Mouse (Mus musculus): ENCODE data around the gene 5730522E02Rik. TPM values are rescaled to one million over a fixed set of nuclear protein-coding genes. Genes with fewer than 3 reads are reported as not detected.
A peak's percentile ranks its signal among the peaks of the same experiment; 100 is the strongest.

The 5730522E02Rik gene
- polyA plus RNA-seq, 1 experiment, result 11.8 TPM

- no peak for DNase-seq (ENCODE audit: extremely low spot score in 1 of 2, low spot score in 1 of 2)
Observed at GRCm38 (mm10) chr11:25704332-25705168, 506.0 kb downstream of the 5730522E02Rik start.

GRCm38 (mm10) chr11:25702791-25703190 lies 507.8 kb downstream of the 5730522E02Rik start:
- DNase-seq (ENCODE audit: extremely low spot score in 1 of 2, low spot score in 1 of 2), result no peak

DNA sequence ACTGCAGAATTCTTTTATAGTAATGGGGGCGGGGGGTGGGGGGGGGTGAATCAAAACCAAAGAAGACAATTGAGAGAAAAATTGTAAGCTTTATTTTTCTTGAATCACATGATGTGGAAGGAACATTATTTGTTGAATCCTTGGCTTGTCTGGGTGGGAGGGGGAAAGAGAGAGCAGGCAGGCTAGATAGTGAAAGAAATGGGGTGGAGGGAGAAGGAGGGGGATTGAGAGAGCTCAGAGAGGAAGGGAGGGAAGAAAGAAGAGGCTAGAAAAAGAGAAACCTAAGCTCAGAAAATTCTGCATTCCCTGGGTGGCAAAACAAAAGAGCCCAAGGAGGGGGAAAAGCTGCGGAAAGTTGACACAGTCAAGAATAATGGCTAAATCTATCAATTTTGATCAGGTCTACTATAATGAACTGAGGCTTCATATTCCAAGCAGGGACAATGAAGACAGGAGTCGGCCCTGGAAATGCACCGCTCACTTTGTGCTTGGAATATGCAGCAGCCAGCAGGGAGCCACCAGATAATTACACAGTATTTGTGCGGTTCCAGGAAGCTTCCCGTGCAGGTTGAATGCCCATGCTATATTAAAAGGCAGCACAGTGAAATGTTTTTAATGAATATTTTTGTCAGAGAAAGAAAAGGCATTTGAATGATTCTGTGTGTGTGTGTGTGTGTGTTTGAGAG lies 512.9 kb downstream of the 5730522E02Rik start:
- peak in 1 of 2 experiments; percentile 18 for DNase-seq (ENCODE audit: extremely low spot score in 1 of 2, low spot score in 1 of 2)

DNA sequence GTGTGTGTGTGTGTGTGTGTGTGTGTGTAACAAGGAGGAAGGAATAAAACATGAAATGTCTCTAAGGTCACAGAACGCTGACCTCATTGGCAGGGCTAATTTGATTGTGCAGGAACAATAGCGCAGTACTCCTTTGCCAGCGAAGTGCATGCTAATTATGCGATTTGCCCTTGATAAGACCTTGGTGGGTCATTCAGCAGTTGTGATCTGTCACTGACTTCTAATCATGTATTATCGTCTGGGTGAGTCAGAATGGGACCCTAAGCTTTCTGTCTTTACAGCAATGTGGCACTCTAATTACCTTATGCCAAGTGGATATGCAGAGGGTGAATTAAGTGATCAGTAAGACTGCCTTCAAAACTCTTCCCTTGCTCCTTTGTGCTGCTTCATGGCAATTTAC lies 514.4 kb downstream of the 5730522E02Rik start:
- no peak for DNase-seq (ENCODE audit: extremely low spot score in 1 of 2, low spot score in 1 of 2)

DNA sequence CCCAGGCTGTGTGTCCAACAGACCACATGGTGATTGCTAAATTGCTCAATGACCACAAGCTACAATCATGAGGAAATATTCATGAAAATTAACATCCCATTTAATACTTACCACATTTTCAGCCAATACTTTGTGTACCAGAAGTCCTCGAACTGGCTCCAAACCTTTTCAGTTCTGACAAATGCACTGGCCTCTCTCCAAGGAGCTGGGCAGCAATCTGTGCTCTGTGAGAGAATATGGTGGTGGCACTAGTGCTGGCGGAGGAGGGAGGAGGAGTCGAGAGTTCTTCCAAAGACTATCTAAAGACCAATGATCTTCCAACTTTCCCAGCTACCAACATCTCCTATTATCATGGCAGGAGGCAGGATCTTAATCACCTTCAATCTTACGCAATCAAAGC lies 525.8 kb downstream of the 5730522E02Rik start:
- DNase-seq (ENCODE audit: extremely low spot score in 1 of 2, low spot score in 1 of 2), result peak in 1 of 2 experiments; percentile 23

- no peak for DNase-seq (ENCODE audit: extremely low spot score in 1 of 2, low spot score in 1 of 2)
Observed at GRCm38 (mm10) chr11:25679856-25680255, 530.7 kb downstream of the 5730522E02Rik start.

DNA sequence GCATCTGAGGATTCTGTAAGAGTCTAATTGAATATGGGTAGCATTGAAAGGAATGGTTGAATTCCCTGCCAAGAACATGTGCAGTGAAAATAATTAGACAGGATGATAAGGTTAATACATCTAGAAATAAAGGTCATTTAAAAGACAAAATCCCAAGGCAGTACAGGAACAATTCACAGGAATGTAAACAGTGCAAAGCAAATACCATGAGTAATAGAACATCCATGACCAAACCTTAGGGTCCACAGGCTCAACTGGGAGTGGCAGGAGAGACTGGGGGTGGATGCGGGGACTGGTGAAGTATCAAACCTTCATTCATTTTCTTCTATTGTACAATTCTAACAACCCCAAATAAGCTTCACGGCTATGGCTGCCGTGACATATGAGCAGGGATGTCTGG lies 536.4 kb downstream of the 5730522E02Rik start:
- DNase-seq (ENCODE audit: extremely low spot score in 1 of 2, low spot score in 1 of 2), result no peak

DNA sequence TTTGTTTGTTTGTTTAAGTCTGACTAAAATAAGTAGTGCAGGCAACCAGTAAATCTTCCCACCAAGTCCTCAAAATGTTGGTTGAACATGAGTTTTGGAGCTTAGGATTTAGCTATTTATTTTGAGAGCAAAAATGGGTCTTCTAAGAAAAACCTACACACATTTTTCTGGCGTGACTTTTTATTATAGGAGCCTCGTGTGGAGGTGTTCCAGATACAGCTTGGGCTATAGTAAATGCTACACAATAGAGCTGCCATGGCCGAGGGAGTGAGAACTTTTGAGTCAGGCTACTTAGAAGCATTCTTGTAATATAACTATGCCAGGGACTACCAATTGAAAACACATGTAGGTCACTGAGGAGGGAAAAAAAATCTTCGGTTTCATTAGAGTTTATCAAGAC lies 540.5 kb downstream of the 5730522E02Rik start:
- no peak for DNase-seq (ENCODE audit: extremely low spot score in 1 of 2, low spot score in 1 of 2)

GRCm38 (mm10) chr11:25664562-25665104 lies 545.9 kb downstream of the 5730522E02Rik start:
- DNase-seq (ENCODE audit: extremely low spot score in 1 of 2, low spot score in 1 of 2), result no peak

- DNase-seq (ENCODE audit: extremely low spot score in 1 of 2, low spot score in 1 of 2), result peak in 1 of 2 experiments; percentile 32
Observed at GRCm38 (mm10) chr11:25646282-25646681, 564.3 kb downstream of the 5730522E02Rik start.

- DNase-seq (ENCODE audit: extremely low spot score in 1 of 2, low spot score in 1 of 2), result peak in 1 of 2 experiments; percentile 47
Observed at GRCm38 (mm10) chr11:25644767-25645622, 565.6 kb downstream of the 5730522E02Rik start.

- no peak for DNase-seq (ENCODE audit: extremely low spot score in 1 of 2, low spot score in 1 of 2)
Observed at GRCm38 (mm10) chr11:25606886-25607285, 603.7 kb downstream of the 5730522E02Rik start.

DNA sequence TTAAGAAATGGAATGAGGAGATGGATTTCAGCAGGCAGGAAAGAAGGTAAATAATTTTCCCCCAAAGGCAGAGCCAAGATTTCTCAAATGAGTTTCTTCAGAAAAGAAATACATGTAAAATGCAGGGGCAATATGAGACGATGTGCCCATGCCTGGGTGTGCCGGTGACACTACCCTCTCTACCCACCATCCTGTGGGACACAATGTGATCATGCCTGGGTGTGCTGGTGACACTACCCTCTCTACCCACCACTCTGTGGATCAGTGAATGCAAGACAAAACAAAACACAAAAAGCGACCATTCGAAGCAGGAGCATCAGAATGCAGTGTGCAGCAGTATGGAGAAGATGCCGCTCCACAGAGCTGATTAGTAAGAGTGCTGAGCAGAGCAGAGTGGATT lies 610.5 kb downstream of the 5730522E02Rik start:
- no peak for DNase-seq (ENCODE audit: extremely low spot score in 1 of 2, low spot score in 1 of 2)

DNA sequence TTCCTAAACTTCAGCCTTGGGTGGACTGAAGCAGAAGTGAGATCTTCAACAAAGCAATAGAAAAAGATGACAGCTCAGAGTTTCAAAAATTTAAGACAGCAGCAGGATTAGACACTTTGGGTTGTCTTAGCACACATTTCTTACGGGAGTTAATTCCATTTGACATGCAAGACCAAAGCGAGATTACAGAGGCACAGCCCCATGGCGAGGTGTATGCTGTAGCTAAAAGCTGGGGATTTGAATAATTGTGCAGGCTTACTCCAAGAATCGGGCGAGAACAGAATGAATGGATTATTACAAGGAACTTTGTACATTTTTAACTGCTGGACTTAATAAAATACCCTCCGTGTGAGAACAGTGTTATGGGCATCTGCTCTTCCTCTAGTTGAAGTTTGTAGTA lies 615.3 kb downstream of the 5730522E02Rik start:
- no peak for DNase-seq (ENCODE audit: extremely low spot score in 1 of 2, low spot score in 1 of 2)

- DNase-seq (ENCODE audit: extremely low spot score in 1 of 2, low spot score in 1 of 2), result no peak
Observed at GRCm38 (mm10) chr11:25594780-25595179, 615.8 kb downstream of the 5730522E02Rik start.

DNA sequence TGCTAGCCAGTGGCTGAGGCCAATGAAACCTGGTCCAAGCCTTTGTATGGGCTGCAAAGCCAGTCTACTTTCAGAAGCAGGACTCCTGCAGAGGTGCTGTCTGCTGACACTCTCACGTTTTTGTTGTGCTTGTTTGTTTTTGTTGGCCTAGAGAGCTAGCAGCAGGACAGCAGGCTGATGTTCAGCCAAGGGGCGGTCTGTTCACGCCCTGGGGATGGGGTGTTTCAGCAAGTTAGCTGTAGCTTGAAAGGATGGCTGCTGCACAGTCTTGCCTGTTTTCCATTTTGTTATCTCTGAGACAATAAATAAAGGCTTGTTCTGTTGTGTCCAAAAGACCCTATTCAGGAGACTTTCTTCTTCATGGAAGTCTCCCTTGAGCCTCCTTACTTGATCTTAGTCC lies 618.3 kb downstream of the 5730522E02Rik start:
- DNase-seq (ENCODE audit: extremely low spot score in 1 of 2, low spot score in 1 of 2), result no peak

- no peak for DNase-seq (ENCODE audit: extremely low spot score in 1 of 2, low spot score in 1 of 2)
Observed at GRCm38 (mm10) chr11:25590215-25590614, 620.3 kb downstream of the 5730522E02Rik start.

DNA sequence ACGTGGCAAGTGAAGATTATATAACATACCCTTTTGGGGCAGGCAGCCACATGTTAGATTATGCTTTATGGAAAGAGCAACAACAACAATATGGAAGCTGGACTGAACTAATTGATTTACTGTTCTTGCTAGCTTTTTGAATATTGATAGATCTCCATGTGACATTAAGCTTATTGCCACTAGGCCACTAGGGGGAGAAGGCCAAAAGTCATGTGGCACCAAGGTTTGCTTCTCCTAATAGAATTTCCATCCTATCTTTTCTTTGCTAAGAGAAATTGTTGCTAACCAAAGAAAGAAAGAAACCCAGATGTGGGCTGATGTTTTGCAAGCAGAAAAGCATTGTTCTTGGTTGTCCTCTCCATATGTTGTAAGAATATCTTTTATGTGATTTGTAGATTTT lies 621.1 kb downstream of the 5730522E02Rik start:
- no peak for DNase-seq (ENCODE audit: extremely low spot score in 1 of 2, low spot score in 1 of 2)

- DNase-seq (ENCODE audit: extremely low spot score in 1 of 2, low spot score in 1 of 2), result peak in 1 of 2 experiments; percentile 6
Observed at GRCm38 (mm10) chr11:25574129-25574465, 636.5 kb downstream of the 5730522E02Rik start.

DNA sequence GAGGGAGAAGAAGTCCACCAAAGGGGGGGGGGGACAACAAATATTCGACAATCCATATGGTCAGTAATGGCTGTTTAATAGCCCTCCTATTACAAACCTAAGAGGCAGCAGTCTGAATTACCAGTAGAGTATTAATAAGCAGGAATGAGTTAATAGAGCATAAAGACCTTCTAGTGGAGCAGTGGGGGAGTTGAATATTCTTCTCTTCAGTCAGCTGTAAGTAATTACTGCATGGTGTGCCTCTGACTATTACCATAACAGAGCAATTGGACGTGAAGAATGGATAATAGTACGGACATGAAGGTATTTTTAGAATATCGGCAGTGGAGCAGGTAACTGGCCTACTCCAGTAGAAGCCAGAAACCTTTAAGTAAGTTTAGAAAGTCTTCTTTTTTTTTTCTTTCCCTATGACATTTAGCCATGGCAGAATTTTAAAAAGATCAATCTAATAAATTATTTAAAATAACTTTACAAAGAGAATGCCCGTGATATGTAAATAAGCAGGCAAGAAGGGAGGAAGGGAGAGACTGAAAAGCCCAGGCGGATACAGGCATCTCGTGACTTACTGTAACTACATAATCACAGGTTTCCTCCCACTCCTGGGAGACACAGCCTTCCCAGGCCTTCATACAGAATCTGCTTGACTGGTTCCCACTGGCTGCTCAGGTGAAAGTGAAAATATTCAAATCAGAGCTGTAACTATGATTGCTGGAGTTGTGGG lies 637.0 kb downstream of the 5730522E02Rik start:
- DNase-seq (ENCODE audit: extremely low spot score in 1 of 2, low spot score in 1 of 2), result no peak
